Mouse (Mus musculus): Measurements from ENCODE around the gene Relb.

Gene Relb

DNA sequence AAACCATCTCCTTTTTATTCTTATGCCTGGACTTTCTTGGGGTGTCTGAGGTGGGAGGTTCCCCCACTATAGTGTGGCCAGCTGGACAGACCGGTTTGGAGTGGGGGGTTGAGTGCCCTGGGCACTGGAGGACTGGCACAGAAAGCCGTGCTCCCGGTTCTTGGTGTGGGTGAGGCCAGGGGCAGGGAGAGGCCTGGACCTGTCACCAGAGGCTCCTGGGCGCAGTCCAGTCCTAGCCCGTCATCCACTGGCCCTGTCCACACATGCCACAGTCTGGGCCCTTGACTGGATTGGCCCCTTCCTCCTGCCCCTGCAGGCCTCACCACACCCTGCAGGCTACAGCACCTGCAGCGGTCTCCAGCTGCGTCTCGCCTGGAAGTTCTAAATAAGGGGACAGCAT is 48.6 kb downstream of the Relb start:
- DNase-seq (ENCODE audit: low spot score in 2 of 2) = no peak

GRCm38 (mm10) chr7:19579751-19580150 is 49.5 kb downstream of the Relb start:
- no peak for DNase-seq (ENCODE audit: low spot score in 2 of 2)

DNA sequence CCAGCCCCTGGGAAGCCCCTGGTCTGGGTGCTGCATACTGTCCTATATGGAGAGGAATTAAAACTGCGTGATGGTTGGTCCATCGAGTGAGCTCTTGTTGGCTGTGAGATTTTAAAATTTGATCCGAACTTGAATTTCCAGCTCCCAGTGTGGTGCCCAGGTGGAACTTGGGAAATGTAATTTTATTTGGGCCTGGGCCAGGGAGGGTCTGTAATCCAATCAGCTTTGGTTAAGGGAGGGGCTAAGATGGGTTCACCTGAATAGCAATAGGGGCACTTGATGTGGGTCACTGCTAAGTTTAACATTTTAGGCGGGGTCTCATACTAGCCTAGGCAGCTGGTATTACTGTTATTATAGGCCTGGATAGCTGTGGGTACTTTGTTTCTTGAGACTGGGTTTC is 50.8 kb downstream of the Relb start:
- no peak for DNase-seq (ENCODE audit: low spot score in 2 of 2)

GRCm38 (mm10) chr7:19577877-19578414 is 51.3 kb downstream of the Relb start:
- DNase-seq (ENCODE audit: low spot score in 2 of 2) = peak; percentile 39 to 51

- DNase-seq (ENCODE audit: low spot score in 2 of 2) = peak; percentile 41 to 61
Observed at GRCm38 (mm10) chr7:19577141-19577852, 51.9 kb downstream of the Relb start, which contains the start of the genes Zfp296 and Gemin7. Zfp296 (plus strand) TSS chr7:19577287. Gemin7 (minus strand) TSS chr7:19577595.

GRCm38 (mm10) chr7:19575559-19575958 is 53.7 kb downstream of the Relb start:
- DNase-seq (ENCODE audit: low spot score in 2 of 2) = no peak

DNA sequence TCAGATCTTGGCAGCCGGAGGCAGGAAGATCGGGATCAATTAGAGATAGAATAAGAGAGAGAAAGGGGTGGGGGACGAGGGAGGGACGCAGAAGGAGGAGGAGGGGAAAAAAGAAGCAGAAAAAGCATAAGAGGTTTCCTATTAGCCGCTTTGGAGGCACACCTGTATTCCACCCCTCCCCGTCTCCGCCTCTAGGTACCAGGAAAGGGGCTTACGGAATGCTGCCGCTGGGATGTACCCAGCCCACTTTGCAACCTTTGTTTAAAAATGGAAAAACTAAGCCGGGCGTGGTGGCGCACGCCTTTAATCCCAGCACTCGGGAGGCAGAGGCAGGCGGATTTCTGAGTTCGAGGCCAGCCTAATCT is 55.5 kb downstream of the Relb start:
- no peak for DNase-seq (ENCODE audit: low spot score in 2 of 2)

- DNase-seq (ENCODE audit: low spot score in 2 of 2) = peak; percentile 66 to 78
Observed at GRCm38 (mm10) chr7:19572926-19573775, 56.1 kb downstream of the Relb start.

- no peak for DNase-seq (ENCODE audit: low spot score in 2 of 2)
Observed at GRCm38 (mm10) chr7:19569647-19570046, 59.6 kb downstream of the Relb start.

DNA sequence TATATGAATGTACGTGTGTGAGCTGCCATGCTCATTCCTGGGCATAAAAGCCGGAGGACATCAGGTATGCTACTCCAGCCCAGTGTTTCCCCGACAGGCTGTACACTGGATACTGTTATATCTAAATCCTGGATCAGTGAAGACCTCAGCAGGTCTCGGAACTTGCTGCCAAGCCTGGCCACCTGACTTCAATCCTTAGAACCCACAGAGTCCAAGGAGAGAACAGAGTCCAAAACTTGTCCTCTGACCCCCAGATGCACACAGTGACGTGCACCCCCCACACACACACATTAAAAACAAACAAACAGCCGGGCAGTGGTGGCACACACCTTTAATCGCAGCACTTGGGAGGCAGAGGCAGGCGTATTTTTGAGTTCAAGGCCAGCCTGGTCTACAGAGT is 61.8 kb downstream of the Relb start:
- DNase-seq (ENCODE audit: low spot score in 2 of 2) = no peak

- no peak for DNase-seq (ENCODE audit: low spot score in 2 of 2)
Observed at GRCm38 (mm10) chr7:19565803-19566202, 63.4 kb downstream of the Relb start.

DNA sequence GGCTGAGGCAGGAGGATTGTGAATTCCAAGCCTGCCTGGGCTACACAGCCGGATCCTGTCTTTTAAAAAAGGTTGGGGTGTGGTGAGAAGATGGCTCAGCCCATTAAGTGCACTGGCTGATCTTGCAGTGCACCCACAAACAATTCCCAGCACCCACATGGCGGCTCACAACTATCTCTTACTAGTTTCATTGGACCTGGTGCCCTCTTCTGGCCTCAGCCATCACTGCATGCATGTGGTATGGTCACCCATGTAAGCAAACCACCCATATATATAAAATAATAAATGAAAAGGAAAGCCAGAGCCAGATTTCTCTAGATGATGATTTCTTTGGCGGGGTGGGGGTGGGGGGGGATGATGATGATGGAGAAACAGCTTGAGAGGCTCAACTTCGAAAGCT is 64.8 kb downstream of the Relb start:
- DNase-seq (ENCODE audit: low spot score in 2 of 2) = peak in 1 of 2 experiments; percentile 17

- DNase-seq (ENCODE audit: low spot score in 2 of 2) = no peak
Observed at GRCm38 (mm10) chr7:19563884-19564283, 65.4 kb downstream of the Relb start.

DNA sequence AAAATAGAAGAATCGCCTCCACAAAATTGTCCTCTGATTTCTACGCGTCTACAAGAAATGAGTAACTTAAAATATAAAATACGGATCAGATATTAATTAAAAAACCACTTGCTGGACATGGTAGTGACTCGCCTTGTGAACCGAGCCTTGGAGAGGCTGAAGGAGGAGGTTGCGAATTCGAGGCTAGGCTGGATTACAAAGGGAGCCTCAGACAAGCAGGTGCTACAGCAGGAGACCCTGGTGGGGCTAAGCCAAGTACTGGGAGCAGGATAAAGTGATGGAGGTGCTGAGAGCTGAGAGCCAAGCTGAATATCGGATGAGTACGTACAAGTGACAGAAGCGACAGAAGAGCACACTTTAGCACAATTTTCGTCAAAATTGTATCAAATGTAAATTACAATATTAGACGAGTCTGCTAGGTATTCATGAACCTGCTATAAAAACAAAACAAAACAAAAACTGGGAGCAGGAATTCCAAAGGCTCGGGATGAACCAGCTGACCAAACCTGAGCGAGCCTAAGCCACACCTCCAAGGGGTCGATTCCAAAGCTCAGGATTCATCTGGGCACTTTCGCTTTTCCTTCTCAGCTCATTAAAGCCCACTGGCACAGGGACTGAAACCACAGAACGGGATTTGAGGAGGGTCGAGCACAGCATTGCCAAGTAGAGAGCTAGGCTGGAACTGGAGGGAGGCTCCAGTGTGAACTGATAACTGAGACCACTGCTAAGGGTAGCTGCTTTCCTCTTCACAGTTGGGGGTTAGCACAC is 66.4 kb downstream of the Relb start, which contains the start of gene Ppp1r37:
Gene Ppp1r37, minus strand, starts transcription at position 434 of the 768 bp plus-strand sequence.
- no peak for DNase-seq (ENCODE audit: low spot score in 2 of 2)

- peak; percentile 91 for DNase-seq (ENCODE audit: low spot score in 2 of 2)
Observed at GRCm38 (mm10) chr7:19561765-19562642, 67.2 kb downstream of the Relb start.

DNA sequence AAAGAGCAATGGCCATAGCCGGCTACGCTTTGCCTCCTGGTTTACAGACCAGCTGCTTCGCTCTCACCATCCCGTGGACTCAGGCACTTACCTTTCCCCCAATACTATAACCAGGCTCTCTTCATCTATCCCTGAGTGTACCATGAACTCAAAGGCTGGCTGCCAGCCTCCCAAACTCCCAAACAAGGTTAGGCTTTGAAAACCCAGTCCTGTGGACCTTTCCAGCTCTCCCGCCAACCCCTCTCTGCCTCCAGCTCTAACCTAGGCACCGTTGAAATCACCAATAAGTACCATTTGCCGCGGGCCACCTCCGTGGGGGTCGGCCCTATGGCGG is 67.8 kb downstream of the Relb start:
- peak in 1 of 2 experiments; percentile 13 for DNase-seq (ENCODE audit: low spot score in 2 of 2)

- DNase-seq (ENCODE audit: low spot score in 2 of 2) = peak; percentile 13 to 38
Observed at GRCm38 (mm10) chr7:19560491-19561260, 68.6 kb downstream of the Relb start.

GRCm38 (mm10) chr7:19558965-19559364 is 70.3 kb downstream of the Relb start:
- peak in 1 of 2 experiments; percentile 23 for DNase-seq (ENCODE audit: low spot score in 2 of 2)

GRCm38 (mm10) chr7:19557982-19558900 is 71.0 kb downstream of the Relb start:
- DNase-seq (ENCODE audit: low spot score in 2 of 2) = no peak
